Mouse (Mus musculus) lung, postnatal 14 days (tissue): Measurements from ENCODE around the gene Trim29.

Experiments
- DNase-seq: peaks from one replicate; pipeline ENCODE4 v3.0.0; 2021

Gene Trim29

DNA sequence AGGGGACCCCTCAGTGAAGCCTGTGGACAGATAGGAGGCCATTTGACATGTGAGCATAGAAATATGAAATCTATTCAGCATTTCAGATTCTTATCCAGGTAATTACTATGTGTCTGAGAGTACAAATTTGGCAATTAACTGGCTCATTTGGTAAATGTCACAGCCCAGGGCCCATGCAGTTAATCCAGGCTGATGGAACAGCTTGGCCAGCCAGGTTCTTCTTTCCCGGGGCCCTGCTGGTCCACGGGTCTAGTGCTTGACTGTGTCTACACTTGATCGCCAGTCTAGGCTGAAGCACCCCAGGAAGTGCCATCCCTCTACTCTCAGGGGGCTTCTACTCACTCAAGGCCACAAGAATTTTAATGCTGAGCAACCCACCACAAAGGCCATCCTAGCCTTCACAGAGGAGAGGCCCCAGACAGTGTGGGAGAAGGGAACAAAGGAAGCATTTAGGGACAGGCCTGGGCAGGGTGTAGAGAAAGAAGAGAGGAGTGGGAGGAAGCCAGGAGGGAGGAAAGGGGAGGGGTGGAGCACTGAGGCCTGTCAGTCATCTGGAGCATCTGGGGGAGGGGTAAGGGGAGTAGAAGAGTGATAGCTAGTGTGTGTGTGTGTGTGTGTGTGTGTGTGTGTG is 4.8 kb downstream of the Trim29 start:
- no peak for DNase-seq

GRCm38 (mm10) chr9:43316466-43316865 is 5.8 kb downstream of the Trim29 start:
- DNase-seq = no peak

GRCm38 (mm10) chr9:43318661-43319060 is 8.0 kb downstream of the Trim29 start:
- DNase-seq = no peak

DNA sequence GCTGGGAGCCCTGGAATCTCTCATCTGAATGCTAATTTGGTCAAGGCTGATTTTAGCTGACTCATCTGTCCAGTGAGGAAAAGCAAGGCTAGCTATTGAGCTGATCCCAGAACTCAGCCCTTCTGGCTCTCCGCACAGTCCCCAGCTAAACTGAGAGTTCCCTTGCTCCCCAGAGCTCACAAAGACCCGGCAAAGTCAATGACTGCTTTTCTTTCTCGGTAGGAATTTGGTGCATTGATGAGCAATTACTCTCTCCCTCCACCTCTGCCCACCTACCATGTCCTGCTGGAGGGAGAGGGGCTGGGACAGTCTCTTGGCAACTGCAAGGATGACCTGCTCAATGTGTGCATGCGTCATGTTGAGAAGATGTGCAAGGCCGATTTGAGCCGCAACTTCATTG is 11.3 kb downstream of the Trim29 start:
- DNase-seq = no peak

GRCm38 (mm10) chr9:43322666-43323065 is 12.0 kb downstream of the Trim29 start:
- DNase-seq = no peak

DNA sequence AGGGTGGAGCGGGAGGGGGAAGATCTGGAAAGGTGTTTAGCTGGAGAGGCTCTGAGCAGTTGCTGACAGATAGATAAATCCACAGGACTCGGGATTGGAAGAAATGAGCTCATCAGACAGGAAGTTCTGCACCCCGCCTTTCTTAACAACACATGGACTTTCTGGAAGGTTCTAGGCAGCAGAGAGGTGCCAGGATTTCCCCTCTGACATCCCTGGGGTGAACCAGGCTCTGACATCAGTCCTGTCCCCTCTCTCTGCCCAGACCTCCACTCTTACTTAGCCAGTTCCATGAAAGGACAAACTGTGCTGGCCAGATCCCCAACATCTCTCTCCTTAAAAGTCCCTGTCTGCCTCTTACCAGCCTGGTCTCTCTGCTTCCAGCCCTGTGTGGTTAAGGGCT is 14.8 kb downstream of the Trim29 start:
- no peak for DNase-seq

DNA sequence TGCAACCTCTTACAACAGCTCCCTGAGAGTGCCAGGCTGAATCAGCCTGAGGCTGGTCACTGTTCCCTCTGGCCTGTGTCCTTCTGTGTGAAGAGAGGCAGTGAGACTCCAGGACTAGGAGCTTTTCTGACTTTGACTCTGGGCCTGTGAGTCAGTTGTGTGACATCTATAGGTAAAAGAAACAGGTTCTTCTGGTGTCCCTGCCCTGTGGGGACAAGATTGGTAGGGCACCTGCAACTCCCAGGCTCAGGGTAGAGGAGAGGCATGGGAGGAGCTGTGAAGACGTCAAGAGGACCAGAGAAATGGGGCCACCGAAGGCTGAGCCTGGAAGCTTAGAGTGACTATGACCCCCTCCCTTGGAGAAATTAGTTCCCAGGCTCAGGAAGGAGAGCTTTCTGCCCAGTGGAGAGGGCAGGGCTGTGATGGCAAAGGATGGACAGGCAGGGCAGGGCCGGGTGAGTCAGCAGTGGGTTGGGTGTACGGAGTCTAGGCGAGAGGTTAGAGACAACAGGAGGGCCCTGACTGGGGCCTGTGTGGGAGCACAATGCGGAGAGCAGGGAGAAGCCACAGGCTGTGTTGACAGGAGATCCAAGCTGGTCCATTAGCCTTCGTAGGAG is 15.5 kb downstream of the Trim29 start:
- no peak for DNase-seq

DNA sequence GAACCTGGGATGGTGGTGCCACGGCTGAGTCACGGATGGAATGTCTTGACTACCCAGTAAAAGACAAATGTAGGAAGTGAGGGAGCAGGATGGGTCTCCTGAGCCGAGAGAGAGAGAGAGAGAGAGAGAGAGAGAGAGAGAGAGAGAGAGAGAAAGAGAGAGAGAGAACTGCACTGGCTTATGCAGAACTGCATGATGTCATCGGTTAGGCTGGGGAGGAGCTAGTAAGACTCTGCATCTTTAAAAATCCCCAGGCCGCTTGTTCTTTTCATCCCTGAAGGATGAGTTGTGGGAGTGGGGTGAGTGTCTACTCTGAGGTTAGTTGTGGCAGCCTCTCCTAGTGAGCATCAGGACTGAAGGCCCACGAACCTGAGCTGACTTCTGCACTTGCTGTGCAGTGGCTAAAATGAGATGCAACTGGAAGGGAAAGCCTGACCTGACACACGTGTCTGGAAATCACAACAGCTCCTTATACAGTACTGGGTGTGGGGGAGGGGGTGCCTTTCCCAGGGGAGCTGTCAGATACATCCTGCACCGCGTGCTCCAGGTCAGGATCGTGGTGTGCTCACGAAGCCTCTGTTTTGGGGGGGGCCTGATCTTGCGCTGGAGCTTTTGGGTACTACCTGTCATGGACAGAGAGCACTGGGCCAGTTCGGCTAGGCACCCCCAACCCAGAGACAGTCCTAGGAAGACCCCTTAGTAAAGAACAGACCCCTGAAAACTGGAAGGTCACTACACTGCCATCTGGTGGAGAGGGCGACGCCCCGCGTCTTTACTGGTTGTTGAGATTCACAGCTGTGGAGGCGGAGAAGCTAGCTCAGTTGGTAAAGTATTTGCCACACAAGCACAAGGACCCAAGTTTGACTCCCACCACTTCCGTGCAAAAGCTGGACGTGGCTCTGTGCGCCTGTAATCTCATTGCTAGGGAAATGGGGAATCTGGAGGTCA is 16.8 kb downstream of the Trim29 start:
- DNase-seq = no peak

DNA sequence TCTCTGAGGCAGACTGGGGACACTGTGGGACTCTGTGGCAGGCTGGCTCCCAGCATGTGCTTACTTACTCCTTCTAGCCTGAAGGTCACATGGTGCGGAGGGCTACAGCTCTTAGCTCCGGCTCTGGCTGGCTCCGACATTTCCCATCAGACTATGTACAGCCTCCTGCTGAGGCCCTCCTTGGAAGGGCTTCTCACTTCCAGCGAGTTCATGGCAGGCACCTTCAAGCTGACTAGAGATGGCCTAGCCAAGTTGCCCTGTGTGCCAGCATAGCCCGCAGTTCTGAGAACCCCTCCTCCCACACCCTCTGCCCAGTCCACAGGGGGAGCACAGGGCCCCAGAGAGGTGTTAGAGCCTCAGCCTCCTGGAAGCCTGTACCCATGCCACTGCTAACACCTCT is 19.8 kb downstream of the Trim29 start:
- DNase-seq = no peak

DNA sequence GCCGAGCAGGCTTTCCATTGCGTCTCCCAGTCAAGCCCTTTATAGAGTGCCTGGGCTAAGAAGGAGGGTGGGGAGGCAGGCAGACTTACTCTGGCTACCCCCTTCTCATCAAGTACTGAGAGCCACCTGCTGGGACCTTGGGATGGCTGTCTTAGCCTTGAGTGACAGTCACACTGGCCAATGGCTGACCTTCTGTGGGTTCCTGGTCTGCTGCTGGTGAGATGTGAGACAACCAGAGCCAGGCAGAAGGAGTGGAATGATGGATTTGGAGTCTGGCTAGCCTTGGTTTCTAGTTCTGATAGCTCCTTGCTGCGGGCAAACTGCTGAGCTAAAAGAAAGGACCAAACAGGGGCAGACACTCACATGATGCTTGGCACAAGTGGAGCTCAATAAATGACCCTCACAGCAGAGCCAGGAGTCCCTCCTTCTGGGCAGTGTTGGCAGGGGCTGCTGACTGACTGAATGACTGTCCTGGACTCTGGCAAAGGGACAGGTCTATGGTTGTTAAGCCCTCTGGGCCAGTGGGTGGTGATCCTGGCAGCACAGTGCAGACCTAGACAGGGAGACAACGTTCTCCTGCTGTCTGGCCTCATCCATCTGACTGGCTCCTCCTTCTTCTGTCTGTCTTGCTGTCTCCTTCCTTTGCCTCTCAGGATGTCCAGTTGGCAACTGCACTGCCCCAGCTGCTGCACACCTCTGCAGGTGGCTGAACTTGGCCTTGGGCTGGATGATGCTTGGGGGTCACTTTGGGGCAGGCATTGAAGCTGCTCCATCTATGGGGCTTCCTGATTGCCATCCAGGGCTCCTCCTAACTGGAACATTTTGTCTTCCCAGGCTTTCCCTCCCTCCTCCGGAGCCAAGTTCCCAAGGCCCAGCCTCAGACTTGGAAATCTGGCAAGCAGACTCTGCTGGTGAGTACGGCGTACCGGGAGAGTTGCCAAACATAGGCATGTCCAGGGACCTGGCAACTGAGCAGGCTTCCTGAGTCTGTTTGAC is 21.1 kb downstream of the Trim29 start:
- DNase-seq = peak; percentile 59

- no peak for DNase-seq
Observed at GRCm38 (mm10) chr9:43334476-43334875, 23.8 kb downstream of the Trim29 start.

GRCm38 (mm10) chr9:43337636-43338035 is 27.0 kb downstream of the Trim29 start:
- DNase-seq = no peak

GRCm38 (mm10) chr9:43338067-43338466 is 27.4 kb downstream of the Trim29 start:
- DNase-seq = no peak

- DNase-seq = peak; percentile 78
Observed at GRCm38 (mm10) chr9:43339614-43340020, 29.0 kb downstream of the Trim29 start.

- DNase-seq = no peak
Observed at GRCm38 (mm10) chr9:43350089-43350488, 39.4 kb downstream of the Trim29 start.

- DNase-seq = no peak
Observed at GRCm38 (mm10) chr9:43351015-43351414, 40.4 kb downstream of the Trim29 start.

DNA sequence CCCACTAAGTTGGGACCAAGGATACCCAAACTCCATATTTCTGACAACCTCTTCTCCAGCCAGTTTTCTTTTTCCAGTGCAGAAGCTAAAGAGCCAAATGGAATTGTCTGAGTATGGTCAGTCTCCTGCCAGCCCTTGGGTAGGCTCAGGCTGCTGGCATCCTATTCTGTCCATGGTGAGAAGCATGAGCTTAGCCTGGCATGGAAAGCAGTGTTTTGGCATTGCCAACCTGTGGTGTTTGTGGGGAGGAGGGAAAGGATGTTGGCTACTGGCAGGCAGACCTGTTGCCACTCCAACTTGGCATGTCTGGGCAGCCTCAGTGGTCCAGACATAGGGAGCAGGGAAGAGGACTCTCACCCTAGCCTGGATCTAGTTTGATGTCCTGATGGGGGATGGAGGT is 46.4 kb downstream of the Trim29 start:
- DNase-seq = no peak

GRCm38 (mm10) chr9:43358591-43359323 is 48.1 kb downstream of the Trim29 start:
- no peak for DNase-seq

GRCm38 (mm10) chr9:43368781-43369180 is 58.1 kb downstream of the Trim29 start:
- no peak for DNase-seq

DNA sequence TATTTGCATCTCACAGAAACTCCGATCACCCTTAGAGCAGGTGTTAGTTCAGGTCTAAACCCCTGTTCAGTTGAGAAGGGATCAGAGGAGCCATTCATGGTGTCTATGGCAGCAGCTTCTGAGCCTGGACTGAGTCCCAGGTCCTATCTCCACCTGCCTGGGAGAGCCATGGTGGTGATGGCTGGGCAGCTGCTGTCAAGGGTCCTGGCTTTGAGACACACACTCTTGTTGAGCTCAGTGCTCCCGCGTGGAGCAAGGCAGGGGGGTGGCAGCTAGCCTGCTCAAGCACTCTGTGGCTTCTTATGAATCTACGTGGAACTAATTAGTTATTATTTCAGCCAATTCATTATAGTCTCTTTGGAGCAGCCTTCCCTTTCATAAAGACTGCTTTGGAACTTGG is 73.2 kb downstream of the Trim29 start:
- DNase-seq = no peak

- no peak for DNase-seq
Observed at GRCm38 (mm10) chr9:43384400-43384799, 73.8 kb downstream of the Trim29 start.
